Mouse (Mus musculus): Measurements from ENCODE around the gene Neu4. TPM values are rescaled to one million over a fixed set of nuclear protein-coding genes. Genes with fewer than 3 reads are reported as not detected.
"Not testable (repeated sequence)": the region's sequence is repeated elsewhere in the genome, so short reads cannot be mapped to it uniquely, and the experiment has no call there.

The Neu4 gene
- polyA plus RNA-seq (2015; fragmentation: Nextera tagmentation; extraction: Ambion mirVana) = 0.11 and 0.41 TPM in 2 replicates

DNA sequence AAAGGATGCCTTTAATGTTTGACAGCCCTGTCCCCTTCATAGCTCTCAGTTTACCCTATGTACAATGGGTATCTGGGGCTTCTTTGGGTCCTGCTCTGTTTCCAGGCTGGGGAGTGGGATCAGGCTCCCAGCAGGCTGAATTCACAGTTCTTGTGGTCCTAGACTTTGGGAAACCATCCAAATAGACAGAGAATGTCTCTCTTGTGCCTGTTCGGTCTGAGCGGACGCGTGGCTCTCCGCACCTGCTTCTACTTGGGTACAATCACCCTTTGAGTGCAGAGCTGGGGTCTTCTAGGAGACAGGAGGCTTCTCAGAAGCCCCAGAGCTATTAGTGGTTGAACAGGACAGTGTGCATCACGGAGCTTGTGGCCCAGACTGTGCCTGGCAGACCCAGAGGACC is at the start of gene Neu4:
Gene Neu4 (plus strand): TSS at position 301 of the 400 bp plus-strand sequence.
- no peaks in the 10 kb centered on the region for H3K4me1 ChIP-seq (ENCODE audit: control insufficient read depth, insufficient read depth, low read depth, low read length)
- no peaks in the 10 kb centered on the region for H3K9me3 ChIP-seq (ENCODE audit: control insufficient read depth, low read length)
- 94% methylated on average over 6 of the region's 6 CpGs for WGBS
- no peak within 1 kb of the TSS for H3K4me2 ChIP-seq (ENCODE audit: low read length)
- no peak for ATAC-seq
- H3K4me3 ChIP-seq (ENCODE audit: low read length) = no peak within 1 kb of the TSS
- no peak within 1 kb of the TSS for H3K9ac ChIP-seq (ENCODE audit: low read depth, low read length)
- H3K27ac ChIP-seq (ENCODE audit: low read depth, low read length) = no peak within 1 kb of the TSS
- no peaks in the 10 kb centered on the region for H3K36me3 ChIP-seq (ENCODE audit: control insufficient read depth, insufficient read depth, low read length)
- no peaks in the 10 kb centered on the region for H3K27me3 ChIP-seq (replicated peaks; ENCODE audit: control insufficient read depth, insufficient read depth, low read length)

GRCm38 (mm10) chr1:93970797-93971196 is 49.5 kb upstream of the Neu4 start:
- not testable (repeated sequence) for H3K9ac ChIP-seq (ENCODE audit: low read depth, low read length); H3K27me3 ChIP-seq (replicated peaks; ENCODE audit: control insufficient read depth, insufficient read depth, low read length); H3K27ac ChIP-seq (ENCODE audit: low read depth, low read length); H3K36me3 ChIP-seq (ENCODE audit: control insufficient read depth, insufficient read depth, low read length); ATAC-seq; H3K4me2 ChIP-seq (ENCODE audit: low read length); H3K4me1 ChIP-seq (ENCODE audit: control insufficient read depth, insufficient read depth, low read depth, low read length); H3K9me3 ChIP-seq (ENCODE audit: control insufficient read depth, low read length); H3K4me3 ChIP-seq (ENCODE audit: low read length)
- WGBS = no CpG with 5 or more reads among the region's 4 CpGs

DNA sequence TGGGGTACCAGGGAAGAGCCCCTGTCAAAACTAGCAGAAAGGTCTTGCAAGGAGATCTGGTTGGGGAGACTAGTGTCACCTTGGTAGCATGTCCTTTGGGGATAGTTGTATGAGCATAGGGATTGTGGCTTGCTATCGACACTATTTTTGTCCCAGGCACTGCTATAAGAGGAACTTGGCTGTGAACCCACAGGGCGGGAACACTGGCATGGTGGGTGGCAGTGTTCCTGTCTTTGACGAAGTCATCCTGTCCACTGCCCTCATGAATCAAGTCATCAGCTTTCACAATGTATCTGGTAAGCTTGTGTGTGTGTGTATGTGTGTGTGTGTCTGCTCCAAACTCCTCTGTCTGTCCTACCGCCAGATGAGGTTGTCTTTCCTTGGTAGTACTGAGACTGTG is 44.5 kb upstream of the Neu4 start:
- H3K9ac ChIP-seq (ENCODE audit: low read depth, low read length); ATAC-seq; H3K27ac ChIP-seq (ENCODE audit: low read depth, low read length); H3K4me2 ChIP-seq (ENCODE audit: low read length); H3K4me3 ChIP-seq (ENCODE audit: low read length); H3K27me3 ChIP-seq (replicated peaks; ENCODE audit: control insufficient read depth, insufficient read depth, low read length); H3K9me3 ChIP-seq (ENCODE audit: control insufficient read depth, low read length); H3K4me1 ChIP-seq (ENCODE audit: control insufficient read depth, insufficient read depth, low read depth, low read length); H3K36me3 ChIP-seq (ENCODE audit: control insufficient read depth, insufficient read depth, low read length): not testable (repeated sequence)
- WGBS = 80% methylated on average over 1 of the region's 4 CpGs

- H3K4me2 ChIP-seq (ENCODE audit: low read length); H3K27ac ChIP-seq (ENCODE audit: low read depth, low read length); H3K27me3 ChIP-seq (replicated peaks; ENCODE audit: control insufficient read depth, insufficient read depth, low read length); H3K36me3 ChIP-seq (ENCODE audit: control insufficient read depth, insufficient read depth, low read length); H3K9ac ChIP-seq (ENCODE audit: low read depth, low read length); ATAC-seq; H3K4me1 ChIP-seq (ENCODE audit: control insufficient read depth, insufficient read depth, low read depth, low read length); H3K4me3 ChIP-seq (ENCODE audit: low read length); H3K9me3 ChIP-seq (ENCODE audit: control insufficient read depth, low read length): not testable (repeated sequence)
- no CpG with 5 or more reads among the region's 7 CpGs for WGBS
These were observed 42.0 kb upstream of the Neu4 start for GRCm38 (mm10) chr1:93978287-93978686.

GRCm38 (mm10) chr1:93980932-93981331 is 39.3 kb upstream of the Neu4 start:
- H3K4me1 ChIP-seq (ENCODE audit: control insufficient read depth, insufficient read depth, low read depth, low read length); H3K9me3 ChIP-seq (ENCODE audit: control insufficient read depth, low read length); H3K27me3 ChIP-seq (replicated peaks; ENCODE audit: control insufficient read depth, insufficient read depth, low read length); H3K36me3 ChIP-seq (ENCODE audit: control insufficient read depth, insufficient read depth, low read length); H3K27ac ChIP-seq (ENCODE audit: low read depth, low read length); H3K4me3 ChIP-seq (ENCODE audit: low read length); H3K4me2 ChIP-seq (ENCODE audit: low read length); H3K9ac ChIP-seq (ENCODE audit: low read depth, low read length): not testable (repeated sequence)
- no CpG with 5 or more reads among the region's 2 CpGs for WGBS
- 0 out of 2 replicates have a peak, but pooled peaks have one; percentile 61 for ATAC-seq

- Histone ChIP-seq H3K27ac (ENCODE audit: low read depth, low read length) (no peak overlapping the region), H3K4me2 (ENCODE audit: low read length) (no peak overlapping the region), H3K36me3 (ENCODE audit: control insufficient read depth, insufficient read depth, low read length) (no peaks in the 10 kb centered on the region), H3K9ac (ENCODE audit: low read depth, low read length) (no peak overlapping the region), H3K4me1 (ENCODE audit: control insufficient read depth, insufficient read depth, low read depth, low read length) (no peaks in the 10 kb centered on the region), H3K27me3 (replicated peaks; ENCODE audit: control insufficient read depth, insufficient read depth, low read length) (no peaks in the 10 kb centered on the region), H3K9me3 (ENCODE audit: control insufficient read depth, low read length) (no peaks in the 10 kb centered on the region), H3K4me3 (ENCODE audit: low read length) (no peak overlapping the region)
- no peak for ATAC-seq
- 92% methylated on average over 3 of the region's 3 CpGs for WGBS
These were observed 34.1 kb upstream of the Neu4 start for GRCm38 (mm10) chr1:93986167-93986566.

DNA sequence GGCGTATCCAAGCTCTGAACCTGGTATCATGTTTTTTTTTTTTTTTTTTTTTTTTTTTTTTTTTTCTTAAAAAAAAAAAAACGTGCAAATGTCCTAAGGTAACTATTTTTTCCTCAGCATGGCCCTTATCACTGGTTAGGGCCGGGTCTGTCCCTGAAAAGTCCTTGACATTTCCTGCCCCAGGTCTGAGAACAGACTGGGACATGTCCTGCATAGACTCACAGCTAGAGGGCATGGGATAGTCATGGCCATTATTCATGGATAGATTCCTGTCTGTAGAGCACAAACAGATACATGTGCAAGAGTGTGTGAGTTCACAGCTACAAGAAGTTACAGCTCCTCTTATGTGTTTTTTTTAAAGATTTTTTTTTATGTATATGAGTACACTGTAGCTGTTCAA is 31.5 kb upstream of the Neu4 start:
- H3K36me3 ChIP-seq (ENCODE audit: control insufficient read depth, insufficient read depth, low read length) = no peaks in the 10 kb centered on the region
- 76% methylated on average over 3 of the region's 3 CpGs for WGBS
- no peak overlapping the region for H3K4me3 ChIP-seq (ENCODE audit: low read length)
- H3K9me3 ChIP-seq (ENCODE audit: control insufficient read depth, low read length) = no peaks in the 10 kb centered on the region
- no peaks in the 10 kb centered on the region for H3K27me3 ChIP-seq (replicated peaks; ENCODE audit: control insufficient read depth, insufficient read depth, low read length)
- no peak overlapping the region for H3K4me2 ChIP-seq (ENCODE audit: low read length)
- H3K9ac ChIP-seq (ENCODE audit: low read depth, low read length) = no peak overlapping the region
- H3K27ac ChIP-seq (ENCODE audit: low read depth, low read length) = no peak overlapping the region
- ATAC-seq = no peak
- H3K4me1 ChIP-seq (ENCODE audit: control insufficient read depth, insufficient read depth, low read depth, low read length) = no peaks in the 10 kb centered on the region

- not testable (repeated sequence) for ATAC-seq; H3K9me3 ChIP-seq (ENCODE audit: control insufficient read depth, low read length); H3K4me1 ChIP-seq (ENCODE audit: control insufficient read depth, insufficient read depth, low read depth, low read length); H3K27ac ChIP-seq (ENCODE audit: low read depth, low read length); H3K4me3 ChIP-seq (ENCODE audit: low read length); H3K36me3 ChIP-seq (ENCODE audit: control insufficient read depth, insufficient read depth, low read length); H3K27me3 ChIP-seq (replicated peaks; ENCODE audit: control insufficient read depth, insufficient read depth, low read length); H3K9ac ChIP-seq (ENCODE audit: low read depth, low read length); H3K4me2 ChIP-seq (ENCODE audit: low read length)
- WGBS = 89% methylated on average over 6 of the region's 8 CpGs
These were observed 30.0 kb upstream of the Neu4 start, which contains the start of gene Gal3st2c for GRCm38 (mm10) chr1:93990209-93990608. TSS of gene Gal3st2c (plus strand) at chr1:93990509.

DNA sequence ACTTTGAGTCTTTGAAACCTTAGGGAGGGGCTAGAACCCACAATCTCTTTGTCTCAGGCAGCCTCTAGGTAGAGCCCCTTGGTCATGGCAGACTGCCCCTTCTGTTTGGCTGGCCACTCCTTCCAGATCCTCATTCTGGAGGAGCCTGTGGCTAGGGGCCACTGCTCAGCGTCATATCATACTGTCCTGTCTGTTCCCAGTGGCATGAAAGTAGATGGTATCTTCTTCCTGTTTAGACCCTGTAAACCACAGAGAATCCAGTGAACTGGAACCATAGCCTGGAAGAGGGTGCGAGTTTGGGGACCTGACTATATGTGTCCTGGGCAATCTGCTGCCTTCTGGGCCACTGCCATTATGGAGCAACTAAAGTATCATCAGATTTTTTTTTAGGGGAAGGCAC is 29.2 kb upstream of the Neu4 start:
- H3K4me1 ChIP-seq (ENCODE audit: control insufficient read depth, insufficient read depth, low read depth, low read length); H3K4me2 ChIP-seq (ENCODE audit: low read length); ATAC-seq; H3K36me3 ChIP-seq (ENCODE audit: control insufficient read depth, insufficient read depth, low read length); H3K9me3 ChIP-seq (ENCODE audit: control insufficient read depth, low read length); H3K27me3 ChIP-seq (replicated peaks; ENCODE audit: control insufficient read depth, insufficient read depth, low read length); H3K27ac ChIP-seq (ENCODE audit: low read depth, low read length); H3K4me3 ChIP-seq (ENCODE audit: low read length); H3K9ac ChIP-seq (ENCODE audit: low read depth, low read length): not testable (repeated sequence)
- WGBS = 61% methylated on average over 2 of the region's 2 CpGs

GRCm38 (mm10) chr1:93991491-93991890 is 28.8 kb upstream of the Neu4 start:
- not testable (repeated sequence) for H3K27me3 ChIP-seq (replicated peaks; ENCODE audit: control insufficient read depth, insufficient read depth, low read length); H3K9me3 ChIP-seq (ENCODE audit: control insufficient read depth, low read length); H3K27ac ChIP-seq (ENCODE audit: low read depth, low read length); H3K4me1 ChIP-seq (ENCODE audit: control insufficient read depth, insufficient read depth, low read depth, low read length); ATAC-seq; H3K9ac ChIP-seq (ENCODE audit: low read depth, low read length); H3K4me3 ChIP-seq (ENCODE audit: low read length); H3K36me3 ChIP-seq (ENCODE audit: control insufficient read depth, insufficient read depth, low read length); H3K4me2 ChIP-seq (ENCODE audit: low read length)
- 86% methylated on average over 3 of the region's 3 CpGs for WGBS

All from hindbrain, embryonic 16.5 days (tissue).